Mouse (Mus musculus) cerebellum, adult 2 months (tissue): ENCODE results near the gene Clic6. TPM values are rescaled to one million over a fixed set of nuclear protein-coding genes. Genes with fewer than 3 reads are reported as not detected.

Source experiments
- DNase-seq, 2 experiments: peaks; one replicate each; pipeline ENCODE4 v3.0.0; 2021
- H3K27ac ChIP-seq: fragments of 200-500 bp; 2 replicates; pipeline ENCODE4 v1.5.1; 2012; ENCODE audit warnings: low read length, control low read depth, inconsistent platforms; ENCODE audit not compliant: insufficient read depth
- H3K27me3 ChIP-seq: fragments of 200-500 bp; 2 replicates; pipeline ENCODE4 v1.6.1; 2012; ENCODE audit warnings: inconsistent platforms, mild to moderate bottlenecking, low read length, moderate library complexity; ENCODE audit not compliant: control insufficient read depth, insufficient read depth
- H3K4me1 ChIP-seq: fragments of 200-500 bp; 2 replicates; pipeline ENCODE4 v1.6.1; 2011; ENCODE audit warnings: low read length; ENCODE audit not compliant: control insufficient read depth, insufficient read depth
- H3K4me3 ChIP-seq: fragments of 200-500 bp; replicated peaks from 2 replicates; pipeline ENCODE3; 2011; ENCODE audit warnings: mild to moderate bottlenecking, low read depth, low read length, control low read depth; ENCODE audit not compliant: insufficient read depth
- CTCF ChIP-seq: fragments of 200-500 bp; IDR thresholded peaks from 2 replicates; pipeline ENCODE4 v1.5.1; 2011; ENCODE audit warnings: low read depth, mild to moderate bottlenecking, control low read depth, low read length, moderate library complexity, borderline replicate concordance; ENCODE audit not compliant: insufficient read depth
- POLR2A ChIP-seq: fragments of 200-500 bp; IDR thresholded peaks from 2 replicates; pipeline ENCODE4 v1.6.1; 2011; ENCODE audit warnings: low read length, control low read depth, borderline replicate concordance; ENCODE audit not compliant: insufficient read depth
- WGBS: fragments of 180-500 bp; shearing (Covaris S2); methylation state at CpG from one replicate; pipeline ENCODE4 v1.1.7; 2018; 5-methylcytosine and 5-hydroxymethylcytosine counted together
- polyA plus RNA-seq: library from polyadenylated mRNA; depleted of rRNA; stranded (reverse); fragments of >200 nt; gene quantifications from 2 replicates; pipeline ENCODE4 v1.2.3, GENCODE M21; 2012

Gene Clic6
- polyA plus RNA-seq, 1 experiment: 7.9 TPM

DNA sequence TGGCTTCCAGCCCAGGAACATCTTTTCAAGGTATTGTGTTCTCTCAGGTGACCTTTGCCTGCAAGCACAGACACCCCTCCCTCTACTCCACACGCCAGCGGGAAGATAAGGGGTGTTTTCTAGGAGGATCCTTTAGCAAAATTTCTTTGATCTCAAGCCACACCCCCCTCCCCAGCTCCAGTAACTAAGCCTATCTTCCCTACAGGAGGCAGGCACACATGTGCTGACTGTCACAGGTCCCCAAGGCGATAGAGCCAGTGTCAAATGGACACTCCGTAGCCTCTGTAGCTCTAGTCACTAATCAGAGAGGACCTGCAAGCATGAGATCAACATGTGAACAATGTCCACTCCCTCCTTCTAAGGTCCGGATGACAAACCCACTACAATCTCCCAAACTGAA, 80.6 kb downstream of the Clic6 start:
- WGBS: 46% methylated on average over 5 of the region's 5 CpGs
- TF ChIP-seq POLR2A (no peak), CTCF (no peak)
- Histone ChIP-seq H3K27me3 (no peaks in the 10 kb centered on the region), H3K4me3 (no peak overlapping the region), H3K27ac (no peak overlapping the region), H3K4me1 (no peaks in the 10 kb centered on the region)
- no peak for DNase-seq

DNA sequence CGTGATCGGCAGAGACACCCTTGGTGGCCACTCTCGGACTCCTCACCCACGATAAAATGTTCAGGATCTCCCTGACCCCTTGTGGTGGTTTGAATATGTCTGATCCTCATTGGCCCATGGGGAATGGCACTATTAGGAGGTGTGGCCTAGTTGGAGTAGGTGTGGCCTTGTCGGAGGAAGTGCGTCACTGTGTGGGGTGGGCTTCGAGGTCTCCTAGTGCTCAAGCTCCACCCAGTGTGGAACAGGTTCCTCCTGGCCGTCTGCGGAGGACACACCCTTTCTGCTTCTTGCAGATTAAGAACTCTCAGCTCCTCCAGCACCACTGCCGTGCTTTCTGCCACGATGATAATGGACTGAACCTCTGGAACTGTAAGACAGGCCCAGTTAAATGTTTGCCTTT, 85.7 kb downstream of the Clic6 start:
- 93% methylated on average over 11 of the region's 11 CpGs for WGBS
- Histone ChIP-seq H3K27me3 (no peaks in the 10 kb centered on the region), H3K4me1 (no peaks in the 10 kb centered on the region), H3K4me3 (no peak overlapping the region), H3K27ac (no peak overlapping the region)
- no peak for DNase-seq
- no peak for TF ChIP-seq CTCF
- TF ChIP-seq POLR2A: no peak

DNA sequence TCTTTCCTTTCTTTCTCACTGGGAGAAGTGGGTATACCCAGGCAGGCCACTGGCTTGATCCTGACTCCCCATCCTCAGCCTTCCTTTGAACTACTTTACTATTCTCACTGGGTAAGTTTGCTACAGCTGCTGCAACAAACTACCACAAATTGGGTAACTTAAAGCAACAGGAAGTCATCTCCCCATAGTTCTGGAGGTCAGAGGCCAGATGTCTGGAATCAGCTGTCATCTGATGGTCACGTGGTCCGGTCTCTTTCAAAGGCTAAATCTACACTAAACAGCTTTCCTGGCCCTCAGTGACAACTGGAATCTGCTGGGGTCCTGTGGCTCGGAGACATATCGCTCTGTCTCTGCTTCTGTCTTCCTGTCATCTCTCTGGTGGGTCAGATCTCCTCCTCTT, 87.7 kb downstream of the Clic6 start:
- DNase-seq: no peak
- Histone ChIP-seq H3K4me3 (no peak overlapping the region), H3K4me1 (no peaks in the 10 kb centered on the region), H3K27me3 (no peaks in the 10 kb centered on the region), H3K27ac (no peak overlapping the region)
- WGBS: 78% methylated on average over 4 of the region's 4 CpGs
- TF ChIP-seq POLR2A: no peak
- no peak for TF ChIP-seq CTCF

DNA sequence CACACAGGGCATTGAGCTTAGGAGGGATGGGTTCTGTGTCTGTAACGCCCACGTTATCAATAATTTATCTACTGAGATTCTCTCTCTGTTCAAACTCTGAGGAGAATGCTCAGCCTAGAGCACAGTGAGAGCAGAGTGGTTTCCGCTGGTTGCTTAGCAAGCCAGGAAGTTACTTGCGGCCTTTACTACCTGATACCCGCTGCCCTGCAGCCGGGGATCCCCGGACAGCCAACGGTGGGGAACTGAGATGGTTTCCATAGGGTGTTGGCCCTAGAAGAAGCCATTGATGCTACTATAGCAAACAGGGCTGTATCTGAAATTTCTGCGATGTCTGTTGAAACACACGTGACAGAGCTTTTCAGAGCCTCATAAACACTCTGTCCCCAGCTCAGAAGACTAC, 90.3 kb downstream of the Clic6 start:
- WGBS: 92% methylated on average over 10 of the region's 10 CpGs
- H3K4me3 ChIP-seq: no peak overlapping the region
- no peak overlapping the region for H3K27ac ChIP-seq
- no peaks in the 10 kb centered on the region for H3K4me1 ChIP-seq
- TF ChIP-seq POLR2A (no peak), CTCF (no peak)
- no peak for DNase-seq
- no peaks in the 10 kb centered on the region for H3K27me3 ChIP-seq

DNA sequence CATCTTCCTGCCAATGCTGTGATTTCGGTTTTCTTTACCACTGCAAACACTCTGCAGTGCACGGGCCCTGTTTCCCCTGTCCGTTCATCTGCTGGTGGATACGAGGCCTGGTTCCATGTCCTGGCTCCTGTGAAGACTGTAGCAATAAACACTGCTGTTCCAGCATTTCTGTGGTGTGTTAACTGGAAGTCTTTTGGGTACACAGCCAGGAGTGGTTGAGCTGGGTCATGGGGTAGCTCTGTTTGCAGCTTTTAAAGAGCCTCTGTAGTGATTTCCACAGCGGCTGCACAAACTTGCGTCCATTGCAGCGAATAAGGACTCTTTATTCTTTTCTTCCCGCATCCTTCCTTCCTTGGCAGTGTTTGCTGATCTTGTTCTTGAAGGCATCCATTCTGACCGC, 91.8 kb downstream of the Clic6 start:
- no peak overlapping the region for H3K4me3 ChIP-seq
- TF ChIP-seq CTCF: no peak
- no peak for TF ChIP-seq POLR2A
- H3K27me3 ChIP-seq: no peaks in the 10 kb centered on the region
- 85% methylated on average over 9 of the region's 9 CpGs for WGBS
- no peak overlapping the region for H3K27ac ChIP-seq
- H3K4me1 ChIP-seq: no peaks in the 10 kb centered on the region
- DNase-seq: no peak

DNA sequence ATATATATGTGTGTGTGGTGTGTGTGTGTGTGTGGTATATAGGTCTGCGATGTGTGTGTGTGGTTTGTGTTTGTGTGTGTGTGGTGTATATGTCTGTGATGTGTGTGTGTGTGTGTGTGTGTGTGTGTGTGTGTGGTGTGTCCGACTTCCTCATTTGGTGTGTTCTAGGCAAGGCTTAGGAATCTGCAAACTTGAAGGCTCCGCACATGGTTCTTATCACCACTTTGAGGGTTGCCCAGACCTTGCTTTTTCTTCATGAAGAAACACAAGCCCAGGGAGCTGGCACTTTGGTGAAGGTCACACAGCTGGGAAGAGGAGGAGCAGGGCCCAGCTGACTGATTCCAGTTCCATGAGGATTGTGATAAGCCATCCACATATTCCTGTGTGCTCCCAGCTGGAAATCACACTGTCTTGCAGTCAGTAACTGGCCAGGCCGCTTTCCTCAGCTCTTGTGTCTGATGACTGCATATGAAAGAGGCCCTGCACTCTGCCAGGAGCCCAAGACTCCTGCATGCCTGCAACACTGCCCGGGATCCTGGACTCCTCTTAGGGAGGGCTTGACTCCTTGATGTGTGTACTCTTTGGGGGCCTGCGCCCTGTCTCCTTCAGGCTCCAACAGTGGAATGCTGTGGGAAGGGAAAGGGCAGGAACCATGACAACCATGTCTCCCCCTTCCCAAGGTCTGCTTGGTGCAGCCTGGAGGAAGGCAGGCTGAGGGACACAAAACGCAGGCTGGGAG, 93.5 kb downstream of the Clic6 start:
- 72% methylated on average over 7 of the region's 7 CpGs for WGBS
- Histone ChIP-seq H3K27ac (no peak overlapping the region), H3K27me3 (no peaks in the 10 kb centered on the region), H3K4me1 (no peaks in the 10 kb centered on the region), H3K4me3 (no peak overlapping the region)
- TF ChIP-seq CTCF (no peak), POLR2A (no peak)
- DNase-seq: no peak

DNA sequence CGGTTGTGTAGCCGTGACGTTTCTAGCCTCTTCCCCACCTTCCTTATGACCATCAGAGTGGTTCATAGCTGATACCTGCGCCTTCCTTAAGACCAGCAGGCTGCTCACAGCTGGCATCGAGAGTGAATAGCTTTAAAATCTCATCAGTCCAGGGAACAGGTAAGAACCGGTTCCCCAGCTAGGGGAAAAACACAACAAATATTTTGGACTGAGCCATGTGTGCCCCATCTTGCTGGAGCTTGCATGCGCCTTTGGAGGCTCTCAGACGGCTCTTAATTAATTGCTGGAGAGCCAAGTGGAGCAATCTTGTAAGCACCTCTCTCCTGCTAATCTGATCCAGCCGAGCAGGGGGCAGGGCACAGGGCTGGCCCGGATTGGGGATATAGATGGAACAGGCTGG, 95.4 kb downstream of the Clic6 start:
- 84% methylated on average over 10 of the region's 10 CpGs for WGBS

DNA sequence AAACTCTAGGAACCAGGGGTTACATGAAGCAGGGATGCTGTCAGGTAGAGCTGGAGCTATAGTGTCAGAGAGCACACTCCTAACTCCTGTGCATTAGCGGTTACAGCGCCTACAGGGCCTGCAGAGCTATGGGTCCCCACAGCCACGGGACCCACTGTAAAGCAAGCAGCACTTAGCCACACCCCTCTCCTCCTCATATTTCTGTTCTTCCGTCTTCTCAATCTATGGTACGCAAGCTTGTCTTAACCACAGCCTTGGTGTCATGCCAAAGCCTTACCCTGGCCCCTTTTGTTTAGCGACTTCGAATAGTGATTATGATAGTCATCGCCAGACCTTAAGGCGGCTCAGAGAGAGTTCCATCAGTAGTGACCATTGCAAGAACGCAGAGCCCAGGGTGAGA, 96.2 kb downstream of the Clic6 start:
- Histone ChIP-seq H3K27me3 (no peaks in the 10 kb centered on the region), H3K27ac (no peak overlapping the region), H3K4me1 (no peaks in the 10 kb centered on the region), H3K4me3 (no peak overlapping the region)
- no peak for TF ChIP-seq CTCF
- TF ChIP-seq POLR2A: no peak
- WGBS: 82% methylated on average over 10 of the region's 10 CpGs
- no peak for DNase-seq

More for the DNA sequence above, 95.4 kb downstream of the Clic6 start:
- no peak overlapping the region for H3K27ac ChIP-seq
- no peak overlapping the region for H3K4me3 ChIP-seq
- no peak for DNase-seq
- TF ChIP-seq CTCF (no peak), POLR2A (no peak)
- no peaks in the 10 kb centered on the region for H3K27me3 ChIP-seq
- H3K4me1 ChIP-seq: no peaks in the 10 kb centered on the region
